Mouse (Mus musculus): ENCODE results near the gene Thop1.

- TF ChIP-seq TCF3 (IDR thresholded peaks at IDR 0.05; ENCODE audit: insufficient read length, low read depth) (no peak), POLR2A (IDR thresholded peaks at IDR 0.05; ENCODE audit: insufficient read length, low read depth) (no peak), SRF (IDR thresholded peaks at IDR 0.05; ENCODE audit: control insufficient read depth, insufficient read length, low read depth) (no peak), TCF12 (IDR thresholded peaks at IDR 0.05; ENCODE audit: insufficient read depth, poor library complexity, severe bottlenecking) (no peak), MYOD1 (IDR thresholded peaks at IDR 0.05; ENCODE audit: control insufficient read depth in 1 of 3, insufficient read length in 2 of 3, low read depth in 2 of 3) (no peak), POLR2AphosphoS2 (IDR thresholded peaks at IDR 0.05; ENCODE audit: insufficient read length, low read depth) (no peak), MYOG (IDR thresholded peaks at IDR 0.05; ENCODE audit: control insufficient read depth in 1 of 3, insufficient read depth in 1 of 3, insufficient read length in 2 of 3, low read depth in 2 of 3) (no peak)
Observed at GRCm38 (mm10) chr10:81073464-81073863, 3.6 kb downstream of the Thop1 start.

All from myocyte (in vitro differentiated cells).